Mouse (Mus musculus): ENCODE results near the gene Wipi2. TPM values are rescaled to one million over a fixed set of nuclear protein-coding genes. Genes with fewer than 3 reads are reported as not detected.

Gene Wipi2
- polyA plus RNA-seq, 1 experiment: 72.2 TPM

GRCm38 (mm10) chr5:142712373-142712772 lies 84.9 kb downstream of the Wipi2 start:
- H3K27ac ChIP-seq (ENCODE audit: insufficient read depth, low read length): no peak overlapping the region
- TF ChIP-seq CTCF (IDR thresholded peaks at IDR 0.05; ENCODE audit: extremely low read depth, insufficient read depth, low read length) (peak; percentile 9; the same call in 1 of the 2 replicates), POLR2A (IDR thresholded peaks at IDR 0.05; ENCODE audit: extremely low read depth, insufficient read depth, low read length) (no peak)
- no peak overlapping the region for H3K4me3 ChIP-seq (ENCODE audit: insufficient read depth, low read length)
- H3K4me1 ChIP-seq (ENCODE audit: control insufficient read depth, insufficient read depth, low read length): no peaks in the 10 kb centered on the region

DNA sequence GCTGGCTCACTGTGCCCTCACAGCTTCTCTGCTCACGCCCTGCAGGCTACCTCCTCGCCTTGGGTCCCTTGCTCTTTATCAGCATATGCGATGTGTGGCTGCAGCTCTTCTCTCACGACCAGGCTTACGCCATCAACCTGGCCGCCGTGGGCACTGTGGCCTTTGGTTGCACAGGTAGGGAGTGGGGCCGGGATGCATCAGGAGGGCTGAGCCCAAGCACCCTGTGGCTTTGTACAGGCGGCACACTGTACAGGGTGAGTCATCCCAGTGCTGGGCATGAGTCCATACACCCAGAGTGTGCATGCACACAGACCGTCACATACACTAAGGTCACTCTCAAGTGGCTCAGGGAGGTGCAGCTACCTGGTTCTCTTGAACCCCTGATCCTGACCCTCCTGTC lies 86.5 kb downstream of the Wipi2 start:
- Histone ChIP-seq H3K4me1 (ENCODE audit: control insufficient read depth, insufficient read depth, low read length) (no peaks in the 10 kb centered on the region), H3K4me3 (ENCODE audit: insufficient read depth, low read length) (no peak overlapping the region), H3K27ac (ENCODE audit: insufficient read depth, low read length) (no peak overlapping the region)
- TF ChIP-seq POLR2A (IDR thresholded peaks at IDR 0.05; ENCODE audit: extremely low read depth, insufficient read depth, low read length) (no peak), CTCF (IDR thresholded peaks at IDR 0.05; ENCODE audit: extremely low read depth, insufficient read depth, low read length) (no peak)

DNA sequence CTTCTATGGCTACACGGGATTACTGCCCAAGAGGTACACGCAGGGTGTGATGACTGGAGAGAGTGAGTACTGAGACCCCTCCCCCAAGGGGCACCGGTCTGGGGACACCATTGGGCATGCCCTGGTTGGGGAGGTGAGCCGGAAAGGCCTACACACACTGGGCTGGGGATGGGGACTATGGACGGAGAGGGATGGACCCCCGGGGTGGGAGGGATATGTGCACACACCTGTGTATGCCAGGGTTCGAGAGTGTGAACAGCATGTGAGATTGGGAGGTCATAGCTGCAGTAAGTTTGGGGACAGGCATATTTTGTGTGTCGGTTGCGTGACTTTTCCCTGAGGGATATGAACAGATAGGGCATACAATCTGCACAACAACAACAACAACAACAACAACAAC lies 87.6 kb downstream of the Wipi2 start:
- TF ChIP-seq POLR2A (IDR thresholded peaks at IDR 0.05; ENCODE audit: extremely low read depth, insufficient read depth, low read length) (no peak), CTCF (IDR thresholded peaks at IDR 0.05; ENCODE audit: extremely low read depth, insufficient read depth, low read length) (no peak)
- H3K4me1 ChIP-seq (ENCODE audit: control insufficient read depth, insufficient read depth, low read length): no peaks in the 10 kb centered on the region
- H3K4me3 ChIP-seq (ENCODE audit: insufficient read depth, low read length): no peak overlapping the region

DNA sequence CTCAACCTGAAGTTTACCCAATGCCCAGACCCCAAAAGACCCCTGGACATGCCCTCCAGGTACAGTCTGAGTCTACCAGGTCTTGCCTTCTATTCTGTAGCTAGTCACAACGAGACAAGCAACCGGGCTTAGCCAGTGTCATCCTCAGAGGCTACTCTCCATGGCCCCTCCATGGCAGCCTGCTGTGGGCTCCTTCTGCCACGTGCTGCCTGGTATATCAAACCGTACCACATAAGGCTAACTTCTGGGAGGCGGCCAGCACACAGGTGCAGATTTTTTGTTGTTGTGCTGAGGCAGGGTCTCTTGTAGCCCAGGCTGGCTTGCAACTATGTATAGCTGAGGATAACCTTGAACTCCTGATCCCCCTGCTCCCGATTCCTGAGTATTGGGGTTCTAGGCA lies 88.6 kb downstream of the Wipi2 start:
- no peak for TF ChIP-seq CTCF (IDR thresholded peaks at IDR 0.05; ENCODE audit: extremely low read depth, insufficient read depth, low read length)
- TF ChIP-seq POLR2A (IDR thresholded peaks at IDR 0.05; ENCODE audit: extremely low read depth, insufficient read depth, low read length): no peak
- no peak overlapping the region for H3K4me3 ChIP-seq (ENCODE audit: insufficient read depth, low read length)
- H3K4me1 ChIP-seq (ENCODE audit: control insufficient read depth, insufficient read depth, low read length): no peaks in the 10 kb centered on the region
- no peak overlapping the region for H3K27ac ChIP-seq (ENCODE audit: insufficient read depth, low read length)

More for the DNA sequence above, 87.6 kb downstream of the Wipi2 start:
- no peak overlapping the region for H3K27ac ChIP-seq (ENCODE audit: insufficient read depth, low read length)

- Histone ChIP-seq H3K4me1 (ENCODE audit: control insufficient read depth, insufficient read depth, low read length) (no peaks in the 10 kb centered on the region), H3K4me3 (ENCODE audit: insufficient read depth, low read length) (no peak overlapping the region), H3K27ac (ENCODE audit: insufficient read depth, low read length) (no peak overlapping the region)
- TF ChIP-seq POLR2A (IDR thresholded peaks at IDR 0.05; ENCODE audit: extremely low read depth, insufficient read depth, low read length) (no peak), CTCF (IDR thresholded peaks at IDR 0.05; ENCODE audit: extremely low read depth, insufficient read depth, low read length) (peak; percentile 98)
Measured at GRCm38 (mm10) chr5:142718037-142718436, 90.5 kb downstream of the Wipi2 start.

GRCm38 (mm10) chr5:142718486-142718885 lies 91.0 kb downstream of the Wipi2 start:
- Histone ChIP-seq H3K27ac (ENCODE audit: insufficient read depth, low read length) (no peak overlapping the region), H3K4me1 (ENCODE audit: control insufficient read depth, insufficient read depth, low read length) (no peaks in the 10 kb centered on the region), H3K4me3 (ENCODE audit: insufficient read depth, low read length) (no peak overlapping the region)
- TF ChIP-seq CTCF (IDR thresholded peaks at IDR 0.05; ENCODE audit: extremely low read depth, insufficient read depth, low read length) (no peak), POLR2A (IDR thresholded peaks at IDR 0.05; ENCODE audit: extremely low read depth, insufficient read depth, low read length) (no peak)

DNA sequence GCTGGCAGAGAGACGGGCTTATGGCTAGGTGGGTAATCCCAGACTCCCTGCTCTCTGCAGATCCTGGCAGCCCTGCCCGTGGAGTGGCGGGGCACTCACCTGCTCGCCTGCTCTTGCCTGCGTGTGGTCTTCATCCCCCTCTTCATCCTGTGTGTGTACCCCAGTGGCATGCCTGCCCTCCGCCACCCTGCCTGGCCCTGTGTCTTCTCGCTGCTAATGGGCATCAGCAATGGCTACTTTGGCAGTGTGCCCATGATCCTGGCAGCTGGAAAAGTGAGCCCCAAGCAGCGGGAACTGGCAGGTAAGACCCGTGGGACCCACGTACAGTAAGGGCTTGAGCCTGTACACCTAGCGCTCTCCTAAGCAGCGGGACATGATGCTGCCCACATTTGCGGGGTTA lies 92.4 kb downstream of the Wipi2 start:
- H3K27ac ChIP-seq (ENCODE audit: insufficient read depth, low read length): no peak overlapping the region
- no peak overlapping the region for H3K4me3 ChIP-seq (ENCODE audit: insufficient read depth, low read length)
- H3K4me1 ChIP-seq (ENCODE audit: control insufficient read depth, insufficient read depth, low read length): no peaks in the 10 kb centered on the region
- no peak for TF ChIP-seq CTCF (IDR thresholded peaks at IDR 0.05; ENCODE audit: extremely low read depth, insufficient read depth, low read length)
- TF ChIP-seq POLR2A (IDR thresholded peaks at IDR 0.05; ENCODE audit: extremely low read depth, insufficient read depth, low read length): no peak

Other genes starting within 250 kb of the Wipi2 start
- gene Foxk1, start 226.2 kb upstream of the Wipi2 start, polyA plus RNA-seq (2012; rRNA removed): 19.4 and 21.1 TPM in 2 replicates
- 31.5 and 32.5 TPM in 2 replicates for gene Ap5z1, start 163.8 kb upstream of the Wipi2 start, polyA plus RNA-seq (2012; rRNA removed)
- gene Papolb, start 97.6 kb upstream of the Wipi2 start, polyA plus RNA-seq (2012; rRNA removed): 0.30 and 0.31 TPM in 2 replicates
- 16.5 and 17.7 TPM in 2 replicates for gene Radil, start 76.6 kb upstream of the Wipi2 start, polyA plus RNA-seq (2012; rRNA removed)
- gene Mmd2, start 18.9 kb upstream of the Wipi2 start, polyA plus RNA-seq (2012; rRNA removed): 96.9 and 99.1 TPM in 2 replicates
- 7.9 and 12.4 TPM in 2 replicates for gene Slc29a4, start 64.8 kb downstream of the Wipi2 start, polyA plus RNA-seq (2012; rRNA removed)
- gene Tnrc18, start 190.0 kb downstream of the Wipi2 start, polyA plus RNA-seq (2012; rRNA removed): 29.6 and 31.7 TPM in 2 replicates

All from cortical plate, adult 2 months (tissue).